16 mouse cellular contexts compared by ENCODE assay signal in genomic region chr11:102004251-102004650, GRCm38 (mm10). TPM values are rescaled to one million over a fixed set of nuclear protein-coding genes. Genes with fewer than 3 reads are reported as not detected.
DNase-seq lines count a peak whose midpoint lies in the region; ATAC-seq and TF ChIP-seq lines count a peak whose summit lies in the region.
"Had no signal": no experiment of that assay in that cellular context is flagged by ENCODE, and none has a peak within 500 bp of the region (broad histone marks: within the 10 kb centered on the region; RNA-seq: fewer than 3 reads in every experiment).

No protein-coding gene starts in this region.

- no peak overlapping the region for H3K4me2 ChIP-seq in kidney, postnatal 0 days (ENCODE audit: low read length)
- H3K4me2 ChIP-seq in kidney, embryonic 14.5 days (replicated peaks; ENCODE audit: low read depth, low read length) = no peak overlapping the region
- H3K4me2 ChIP-seq: embryonic facial prominence, embryonic 13.5 days; forebrain, embryonic 12.5 days; heart, embryonic 13.5 days; hindbrain, embryonic 12.5 days; liver, embryonic 13.5 days had no signal

- WGBS in kidney, postnatal 0 days = 95% methylated on average over 8 of the region's 8 CpGs
- 94% methylated on average over 8 of the region's 8 CpGs for WGBS in kidney, embryonic 14.5 days

- no peaks in the 10 kb centered on the region for H3K27me3 ChIP-seq in kidney, postnatal 0 days (ENCODE audit: insufficient read depth, low read length)
- H3K27me3 ChIP-seq in kidney, embryonic 14.5 days (ENCODE audit: control insufficient read depth, insufficient read depth, low read length) = no peaks in the 10 kb centered on the region
- no peaks in the 10 kb centered on the region for H3K27me3 ChIP-seq in testis, adult 2 months (ENCODE audit: control insufficient read depth, insufficient read depth, low read length)
- H3K27me3 ChIP-seq: embryonic facial prominence, embryonic 13.5 days; forebrain, embryonic 12.5 days; hindbrain, embryonic 12.5 days had no signal

- no peak for TF ChIP-seq POLR2A in testis, adult 2 months (IDR thresholded peaks at IDR 0.05; ENCODE audit: control insufficient read depth, low read depth, low read length)
- TF ChIP-seq POLR2A in bone marrow macrophage, adult 2 months (IDR thresholded peaks at IDR 0.05; ENCODE audit: borderline replicate concordance, low read depth, low read length) = no peak

- no peak overlapping the region for H3K9ac ChIP-seq in kidney, postnatal 0 days (ENCODE audit: low read depth, low read length)
- H3K9ac ChIP-seq in kidney, embryonic 14.5 days (ENCODE audit: low read depth, low read length) = no peak overlapping the region
- H3K9ac ChIP-seq: embryonic facial prominence, embryonic 13.5 days; forebrain, embryonic 12.5 days; heart, embryonic 13.5 days; hindbrain, embryonic 12.5 days; liver, embryonic 13.5 days had no signal

- no peak overlapping the region for H3K27ac ChIP-seq in kidney, postnatal 0 days
- no peak overlapping the region for H3K27ac ChIP-seq in kidney, embryonic 14.5 days (ENCODE audit: low read depth, low read length)
- H3K27ac ChIP-seq in testis, adult 2 months (ENCODE audit: control insufficient read depth, insufficient read depth, low read depth, low read length) = no peak overlapping the region
- H3K27ac ChIP-seq in bone marrow macrophage, adult 2 months (ENCODE audit: insufficient read depth, low read depth, low read length) = no peak overlapping the region
- H3K27ac ChIP-seq: embryonic facial prominence, embryonic 13.5 days; forebrain, embryonic 12.5 days; heart, embryonic 13.5 days; hindbrain, embryonic 12.5 days; liver, embryonic 13.5 days had no signal

- H3K4me1 ChIP-seq in kidney, postnatal 0 days (replicated peaks; ENCODE audit: insufficient read depth, low read length) = no peaks in the 10 kb centered on the region
- H3K4me1 ChIP-seq in kidney, embryonic 14.5 days (ENCODE audit: control insufficient read depth, insufficient read depth, low read length) = no peaks in the 10 kb centered on the region
- H3K4me1 ChIP-seq in testis, adult 2 months (ENCODE audit: control insufficient read depth, insufficient read depth, low read length) = no peaks in the 10 kb centered on the region
- 0 out of 2 replicates have a peak, but pooled peaks cover 3% of the 10 kb centered on the region for H3K4me1 ChIP-seq in bone marrow macrophage, adult 2 months (ENCODE audit: control insufficient read depth, insufficient read depth, low read length)
- H3K4me1 ChIP-seq: embryonic facial prominence, embryonic 13.5 days; liver, embryonic 13.5 days; megakaryocyte, embryonic 14.5 days had no signal

- no peak for ATAC-seq in kidney, postnatal 0 days (replicated peaks; ENCODE audit: low FRiP score, low read depth)
- ATAC-seq in kidney, embryonic 14.5 days (ENCODE audit: low FRiP score, low TSS enrichment) = no peak
- ATAC-seq: activated CD4-positive, CD25-positive, alpha-beta regulatory T cell, adult 4 months had no signal

- no peaks in the 10 kb centered on the region for H3K36me3 ChIP-seq in kidney, postnatal 0 days (ENCODE audit: insufficient read depth, low read length)
- peaks cover 8% of the 10 kb centered on the region; the same call in 1 of the 2 replicates for H3K36me3 ChIP-seq in kidney, embryonic 14.5 days (ENCODE audit: control insufficient read depth, insufficient read depth, low read length)
- no peaks in the 10 kb centered on the region for H3K36me3 ChIP-seq in testis, adult 2 months (ENCODE audit: control insufficient read depth, insufficient read depth, low read length)
- H3K36me3 ChIP-seq: liver, embryonic 13.5 days had no signal

- DNase-seq in kidney, postnatal 0 days (ENCODE audit: low spot score) = no peak
- DNase-seq in testis, postnatal 14 days (ENCODE audit: low spot score) = no peak
- DNase-seq in retina, embryonic 14.5 days (ENCODE audit: low spot score) = no peak
- no peak for DNase-seq in frontal cortex, postnatal 14 days (ENCODE audit: low spot score in 2 of 2)
- DNase-seq: gastrocnemius, postnatal 14 days; kidney, adult 9 months; liver, embryonic 13.5 days had no signal

- no peak overlapping the region for H3K4me3 ChIP-seq in kidney, postnatal 0 days (replicated peaks; ENCODE audit: low read depth, low read length)
- no peak overlapping the region for H3K4me3 ChIP-seq in kidney, embryonic 14.5 days (ENCODE audit: low read length)
- H3K4me3 ChIP-seq in testis, adult 2 months (ENCODE audit: control insufficient read depth, low read depth, low read length) = no peak overlapping the region
- H3K4me3 ChIP-seq in bone marrow macrophage, adult 2 months (ENCODE audit: insufficient read depth, low read length) = no peak overlapping the region
- H3K4me3 ChIP-seq: embryonic facial prominence, embryonic 13.5 days; forebrain, embryonic 12.5 days; heart, embryonic 13.5 days; hindbrain, embryonic 12.5 days; liver, embryonic 13.5 days; megakaryocyte, embryonic 14.5 days had no signal

- H3K9me3 ChIP-seq in kidney, postnatal 0 days (replicated peaks; ENCODE audit: low read length) = no peaks in the 10 kb centered on the region
- no peaks in the 10 kb centered on the region; the same call in 1 of the 2 replicates for H3K9me3 ChIP-seq in kidney, embryonic 14.5 days (ENCODE audit: control insufficient read depth, low read length)
- H3K9me3 ChIP-seq: embryonic facial prominence, embryonic 13.5 days; forebrain, embryonic 12.5 days; heart, embryonic 13.5 days; hindbrain, embryonic 12.5 days; liver, embryonic 13.5 days had no signal

- peak; percentile 60 for TF ChIP-seq CTCF in kidney, postnatal 0 days (IDR thresholded peaks at IDR 0.05; ENCODE audit: low read depth)
- TF ChIP-seq CTCF in testis, adult 2 months (IDR thresholded peaks at IDR 0.05; ENCODE audit: control insufficient read depth, insufficient read depth, insufficient replicate concordance, low read depth, low read length) = peak; percentile 82; the same call in 1 of the 2 replicates
- peak; percentile 47; the same call in 1 of the 2 replicates for TF ChIP-seq CTCF in bone marrow macrophage, adult 2 months (IDR thresholded peaks at IDR 0.05; ENCODE audit: low read depth, low read length)

RNA-seq across cellular contexts. Expression of gene Dusp3, which starts 17.4 kb away (rescaled TPM):
- polyA plus RNA-seq in kidney, postnatal 0 days (2015; fragmentation: Nextera tagmentation; extraction: Ambion mirVana) = 51.7 and 57.9 TPM in 2 replicates
- polyA plus RNA-seq in kidney, embryonic 14.5 days (2014; fragmentation: Nextera tagmentation; extraction: Ambion mirVana) = 23.3 and 25.3 TPM in 2 replicates
- polyA plus RNA-seq in testis, adult 2 months (2012; rRNA removed) = 249 and 266 TPM in 2 replicates
- 79.3 and 80.4 TPM in 2 replicates for polyA plus RNA-seq in bone marrow macrophage, adult 2 months (2012; ENCODE audit: insufficient read depth, insufficient read length, missing spikeins)

RNA-seq across cellular contexts. Expression of gene Cfap97d1, which starts 20.2 kb away (rescaled TPM):
- polyA plus RNA-seq in kidney, postnatal 0 days (2015; fragmentation: Nextera tagmentation; extraction: Ambion mirVana) = not detected in 2 replicates
- polyA plus RNA-seq in kidney, embryonic 14.5 days (2014; fragmentation: Nextera tagmentation; extraction: Ambion mirVana) = not detected in 2 replicates
- polyA plus RNA-seq in testis, adult 2 months (2012; rRNA removed) = 72.2 and 94.1 TPM in 2 replicates
- polyA plus RNA-seq in bone marrow macrophage, adult 2 months (2012; ENCODE audit: insufficient read depth, insufficient read length, missing spikeins) = not detected in 2 replicates
- polyA plus RNA-seq: activated CD4-positive, CD25-positive, alpha-beta regulatory T cell, adult 4 months; embryonic facial prominence, embryonic 13.5 days; forebrain, embryonic 12.5 days; heart, embryonic 13.5 days; hindbrain, embryonic 12.5 days; liver, embryonic 13.5 days had no signal

RNA-seq across cellular contexts. Expression of gene Mpp3, which starts 24.0 kb away (rescaled TPM):
- polyA plus RNA-seq in kidney, postnatal 0 days (2015; fragmentation: Nextera tagmentation; extraction: Ambion mirVana) = 3.5 and 4.2 TPM in 2 replicates
- 5.1 and 8.4 TPM in 2 replicates for polyA plus RNA-seq in kidney, embryonic 14.5 days (2014; fragmentation: Nextera tagmentation; extraction: Ambion mirVana)
- 11.0 and 14.7 TPM in 2 replicates for polyA plus RNA-seq in testis, adult 2 months (2012; rRNA removed)
- polyA plus RNA-seq in bone marrow macrophage, adult 2 months (2012; ENCODE audit: insufficient read depth, insufficient read length, missing spikeins) = 0.31 TPM in 1 of 2 replicates, not detected in the other

RNA-seq across cellular contexts. Expression of gene Cd300lg, which starts 37.1 kb away (rescaled TPM):
- 2.8 and 2.9 TPM in 2 replicates for polyA plus RNA-seq in kidney, postnatal 0 days (2015; fragmentation: Nextera tagmentation; extraction: Ambion mirVana)
- polyA plus RNA-seq in kidney, embryonic 14.5 days (2014; fragmentation: Nextera tagmentation; extraction: Ambion mirVana) = 0.38 and 0.43 TPM in 2 replicates
- polyA plus RNA-seq in testis, adult 2 months (2012; rRNA removed) = 2.5 and 2.7 TPM in 2 replicates
- 5.1 and 6.4 TPM in 2 replicates for polyA plus RNA-seq in bone marrow macrophage, adult 2 months (2012; ENCODE audit: insufficient read depth, insufficient read length, missing spikeins)

RNA-seq across cellular contexts. Expression of gene Sost, which starts 37.4 kb away (rescaled TPM):
- polyA plus RNA-seq in kidney, postnatal 0 days (2015; fragmentation: Nextera tagmentation; extraction: Ambion mirVana) = 1.6 and 1.8 TPM in 2 replicates
- 0.09 and 0.73 TPM in 2 replicates for polyA plus RNA-seq in kidney, embryonic 14.5 days (2014; fragmentation: Nextera tagmentation; extraction: Ambion mirVana)
- polyA plus RNA-seq in testis, adult 2 months (2012; rRNA removed) = 2.4 and 6.4 TPM in 2 replicates
- not detected in 2 replicates for polyA plus RNA-seq in bone marrow macrophage, adult 2 months (2012; ENCODE audit: insufficient read depth, insufficient read length, missing spikeins)
- polyA plus RNA-seq: activated CD4-positive, CD25-positive, alpha-beta regulatory T cell, adult 4 months had no signal

Comparison
In these comparisons a context has a peak if more than half of its experiments do, and no peak if none do; other contexts are left out.
1. RNA of gene Cfap97d1, which starts 20.2 kb away (polyA plus RNA-seq): 72.2 to 94.1 TPM in testis, adult 2 months; not detected in kidney, postnatal 0 days, not detected in kidney, embryonic 14.5 days and not detected in bone marrow macrophage, adult 2 months; every median in the first group is over 10 times any median in the second.
2. Peak in every context shown above with its lines, with median percentiles within 50 percentile points of each other: CTCF ChIP-seq.